Mouse (Mus musculus) erythroblast, adult 5-6 weeks (primary cell): Measurements from ENCODE around the gene Kcnn3. TPM values are rescaled to one million over a fixed set of nuclear protein-coding genes. Genes with fewer than 3 reads are reported as not detected.

Experiments
- ATAC-seq: replicated peaks from 2 replicates; pipeline ENCODE4 v1.8.0; 2016; ENCODE audit warnings: moderate number of reproducible peaks, mild to moderate bottlenecking, moderate TSS enrichment, inconsistent platforms; ENCODE audit not compliant: poor library complexity, low FRiP score, severe bottlenecking
- total RNA-seq, 2 experiments: library from RNA; stranded (forward) in 1 of 2; stranded (reverse) in 1 of 2; fragments of 150-400 nt in 1 of 2; fragments of 200-764, 138-1000 nt in 1 of 2; gene quantifications; 2 replicates each; pipeline versions ENCODE4 v1.2.3 to v1.2.4; 2015 to 2017; ENCODE audit warnings: low replicate concordance in 2 of 2

Kcnn3 gene
- total RNA-seq, 2 experiments from 2014 or later, result 0.26 TPM; not detected in 1

- ATAC-seq, result no peak
These were observed 129.9 kb downstream of the Kcnn3 start for GRCm38 (mm10) chr3:89649890-89650289.

GRCm38 (mm10) chr3:89653231-89653954 is 133.4 kb downstream of the Kcnn3 start:
- ATAC-seq, result no peak

- no peak for ATAC-seq
These were observed 137.1 kb downstream of the Kcnn3 start for GRCm38 (mm10) chr3:89657092-89657491.

GRCm38 (mm10) chr3:89658457-89658856 is 138.5 kb downstream of the Kcnn3 start:
- ATAC-seq, result no peak

GRCm38 (mm10) chr3:89659938-89660620 is 140.1 kb downstream of the Kcnn3 start:
- ATAC-seq, result no peak

GRCm38 (mm10) chr3:89664808-89665207 is 144.8 kb downstream of the Kcnn3 start:
- no peak for ATAC-seq

- no peak for ATAC-seq
These were observed 147.2 kb downstream of the Kcnn3 start for GRCm38 (mm10) chr3:89667131-89667530.

- ATAC-seq, result no peak
These were observed 151.4 kb downstream of the Kcnn3 start for GRCm38 (mm10) chr3:89671334-89671733.

- ATAC-seq, result no peak
These were observed 152.8 kb downstream of the Kcnn3 start for GRCm38 (mm10) chr3:89672573-89673317.

- ATAC-seq, result no peak
These were observed 157.7 kb downstream of the Kcnn3 start for GRCm38 (mm10) chr3:89677617-89678016.

GRCm38 (mm10) chr3:89686031-89686430 is 166.1 kb downstream of the Kcnn3 start:
- ATAC-seq, result no peak

GRCm38 (mm10) chr3:89688694-89689581 is 169.0 kb downstream of the Kcnn3 start:
- peak; percentile 67; the same call in 1 of the 2 replicates for ATAC-seq

GRCm38 (mm10) chr3:89691776-89692175 is 171.8 kb downstream of the Kcnn3 start:
- ATAC-seq, result no peak

- no peak for ATAC-seq
These were observed 176.3 kb downstream of the Kcnn3 start for GRCm38 (mm10) chr3:89696152-89696821.

- no peak for ATAC-seq
These were observed 179.0 kb downstream of the Kcnn3 start for GRCm38 (mm10) chr3:89698958-89699357.

- no peak for ATAC-seq
These were observed 180.5 kb downstream of the Kcnn3 start for GRCm38 (mm10) chr3:89700461-89700860.

GRCm38 (mm10) chr3:89703596-89703995 is 183.6 kb downstream of the Kcnn3 start:
- no peak for ATAC-seq

- ATAC-seq, result no peak
These were observed 184.1 kb downstream of the Kcnn3 start for GRCm38 (mm10) chr3:89704064-89704463.
